Mouse (Mus musculus): ENCODE data around the gene Oprl1.

The Oprl1 gene

GRCm38 (mm10) chr2:181765251-181765650 lies 50.4 kb downstream of the Oprl1 start:
- no peak for DNase-seq (ENCODE audit: low spot score)

GRCm38 (mm10) chr2:181766672-181767557 lies 52.1 kb downstream of the Oprl1 start:
- no peak for DNase-seq (ENCODE audit: low spot score)

GRCm38 (mm10) chr2:181768451-181768850 lies 53.6 kb downstream of the Oprl1 start:
- DNase-seq (ENCODE audit: low spot score), result no peak

- DNase-seq (ENCODE audit: low spot score), result no peak
Measured at GRCm38 (mm10) chr2:181769397-181769796, 54.6 kb downstream of the Oprl1 start.
